Mouse (Mus musculus): ENCODE results near the gene Mre11a. TPM values are rescaled to one million over a fixed set of nuclear protein-coding genes. Genes with fewer than 3 reads are reported as not detected.

Gene Mre11a
- polyA plus RNA-seq, 1 experiment from 2014 or later, result 9.7 TPM

GRCm38 (mm10) chr9:14884641-14885040 lies 100.2 kb downstream of the Mre11a start:
- TF ChIP-seq EP300 (optimal IDR thresholded peaks at IDR 0.05) (no peak), CTCF (IDR thresholded peaks at IDR 0.05; ENCODE audit: low read depth) (no peak)
- DNase-seq (ENCODE audit: low spot score) (no peak), ATAC-seq (ENCODE audit: low FRiP score, low TSS enrichment) (no peak)
- no peak overlapping the region for H3K27ac ChIP-seq (replicated peaks)
- no peaks in the 10 kb centered on the region for H3K9me3 ChIP-seq (ENCODE audit: control insufficient read depth, low read length)
- 0 out of 2 replicates have a peak, but pooled peaks cover 2% of the 10 kb centered on the region for H3K4me1 ChIP-seq (replicated peaks; ENCODE audit: control insufficient read depth, insufficient read depth)
- 62% methylated on average over 4 of the region's 4 CpGs for WGBS
- no peaks in the 10 kb centered on the region for H3K36me3 ChIP-seq (ENCODE audit: control insufficient read depth, insufficient read depth, low read length)
- H3K27me3 ChIP-seq (ENCODE audit: control insufficient read depth, insufficient read depth, low read length), result no peaks in the 10 kb centered on the region
- H3K4me2 ChIP-seq (replicated peaks; ENCODE audit: low read depth), result no peak overlapping the region
- no peak overlapping the region for H3K4me3 ChIP-seq (ENCODE audit: low read depth, low read length)
- no peak overlapping the region for H3K9ac ChIP-seq (ENCODE audit: low read length)

- DNase-seq (ENCODE audit: low spot score) (no peak), ATAC-seq (ENCODE audit: low FRiP score, low TSS enrichment) (no peak)
- TF ChIP-seq EP300 (optimal IDR thresholded peaks at IDR 0.05) (no peak), CTCF (IDR thresholded peaks at IDR 0.05; ENCODE audit: low read depth) (peak; percentile 37; the same call in 1 of the 2 replicates)
- Histone ChIP-seq H3K4me2 (replicated peaks; ENCODE audit: low read depth) (no peak overlapping the region), H3K36me3 (ENCODE audit: control insufficient read depth, insufficient read depth, low read length) (no peaks in the 10 kb centered on the region), H3K4me1 (replicated peaks; ENCODE audit: control insufficient read depth, insufficient read depth) (0 out of 2 replicates have a peak, but pooled peaks cover 2% of the 10 kb centered on the region), H3K9me3 (ENCODE audit: control insufficient read depth, low read length) (no peaks in the 10 kb centered on the region), H3K9ac (ENCODE audit: low read length) (no peak overlapping the region), H3K4me3 (ENCODE audit: low read depth, low read length) (no peak overlapping the region), H3K27me3 (ENCODE audit: control insufficient read depth, insufficient read depth, low read length) (no peaks in the 10 kb centered on the region), H3K27ac (replicated peaks) (no peak overlapping the region)
Measured at GRCm38 (mm10) chr9:14885151-14885550, 100.7 kb downstream of the Mre11a start.

- H3K4me3 ChIP-seq (ENCODE audit: low read depth, low read length), result no peak overlapping the region
- H3K27ac ChIP-seq (replicated peaks), result no peak overlapping the region
- WGBS, result 55% methylated on average over 1 of the region's 1 CpGs
- no peak for ATAC-seq (ENCODE audit: low FRiP score, low TSS enrichment)
- TF ChIP-seq CTCF (IDR thresholded peaks at IDR 0.05; ENCODE audit: low read depth) (no peak), EP300 (optimal IDR thresholded peaks at IDR 0.05) (no peak)
- DNase-seq (ENCODE audit: low spot score), result no peak
- no peak overlapping the region for H3K4me2 ChIP-seq (replicated peaks; ENCODE audit: low read depth)
- no peaks in the 10 kb centered on the region for H3K9me3 ChIP-seq (ENCODE audit: control insufficient read depth, low read length)
- H3K36me3 ChIP-seq (ENCODE audit: control insufficient read depth, insufficient read depth, low read length), result no peaks in the 10 kb centered on the region
- no peaks in the 10 kb centered on the region for H3K27me3 ChIP-seq (ENCODE audit: control insufficient read depth, insufficient read depth, low read length)
- no peak overlapping the region for H3K9ac ChIP-seq (ENCODE audit: low read length)
- H3K4me1 ChIP-seq (replicated peaks; ENCODE audit: control insufficient read depth, insufficient read depth), result 0 out of 2 replicates have a peak, but pooled peaks cover 2% of the 10 kb centered on the region
Measured at GRCm38 (mm10) chr9:14885954-14886353, 101.5 kb downstream of the Mre11a start.

Other genes starting within 250 kb of the Mre11a start
- 7.3 and 7.7 TPM in 2 replicates for gene Amotl1, start 139.6 kb upstream of the Mre11a start, polyA plus RNA-seq (2015; fragmentation: Nextera tagmentation; extraction: Ambion mirVana)
- gene Piwil4, start 43.9 kb upstream of the Mre11a start, polyA plus RNA-seq (2015; fragmentation: Nextera tagmentation; extraction: Ambion mirVana), result 0.45 and 0.53 TPM in 2 replicates
- gene Fut4, start 32.3 kb upstream of the Mre11a start, polyA plus RNA-seq (2015; fragmentation: Nextera tagmentation; extraction: Ambion mirVana), result 14.0 and 14.5 TPM in 2 replicates
- gene 1700012B09Rik, start 13.6 kb upstream of the Mre11a start, polyA plus RNA-seq (2015; fragmentation: Nextera tagmentation; extraction: Ambion mirVana), result not detected in 2 replicates
- 31.7 and 33.4 TPM in 2 replicates for gene Ankrd49, start 202 bp downstream of the Mre11a start, polyA plus RNA-seq (2015; fragmentation: Nextera tagmentation; extraction: Ambion mirVana)
- gene Gpr83, start 75.6 kb downstream of the Mre11a start, polyA plus RNA-seq (2015; fragmentation: Nextera tagmentation; extraction: Ambion mirVana), result 0.28 and 0.39 TPM in 2 replicates
- 0.10 TPM in 1 of 2 replicates, not detected in the other for gene Izumo1r, start 119.3 kb downstream of the Mre11a start, polyA plus RNA-seq (2015; fragmentation: Nextera tagmentation; extraction: Ambion mirVana)